Mouse (Mus musculus) small intestine, adult 2 months (tissue): Measurements from ENCODE around the gene Dennd2a. TPM values are rescaled to one million over a fixed set of nuclear protein-coding genes. Genes with fewer than 3 reads are reported as not detected.

ENCODE experiments used
- H3K27ac ChIP-seq: fragments of 200-500 bp; 2 replicates; pipeline ENCODE4 v1.5.1; 2012; ENCODE audit warnings: low read depth, low read length, control low read depth, inconsistent platforms; ENCODE audit not compliant: insufficient read depth
- H3K27me3 ChIP-seq: fragments of 200-500 bp; 2 replicates; pipeline ENCODE4 v1.6.1; 2012; ENCODE audit warnings: mild to moderate bottlenecking, moderate library complexity, low read length, inconsistent platforms; ENCODE audit not compliant: control insufficient read depth, insufficient read depth
- H3K36me3 ChIP-seq: fragments of 200-500 bp; 2 replicates; pipeline ENCODE4 v1.6.1; 2012; ENCODE audit warnings: mild to moderate bottlenecking, low read length, control low read depth, inconsistent platforms; ENCODE audit not compliant: control insufficient read depth, insufficient read depth
- H3K4me1 ChIP-seq: fragments of 200-500 bp; 2 replicates; pipeline ENCODE4 v1.6.1; 2012; ENCODE audit warnings: low read length, inconsistent platforms, mixed read lengths; ENCODE audit not compliant: control insufficient read depth, insufficient read depth, insufficient read length
- H3K4me3 ChIP-seq: fragments of 200-500 bp; 2 replicates; pipeline ENCODE4 v1.5.1; 2012; ENCODE audit warnings: low read depth, mild to moderate bottlenecking, control low read depth, inconsistent platforms, low read length, moderate library complexity
- CTCF ChIP-seq: fragments of 200-500 bp; IDR thresholded peaks from 2 replicates; pipeline ENCODE4 v1.5.1; 2012; ENCODE audit warnings: low read depth, mild to moderate bottlenecking, control low read depth, inconsistent platforms, low read length, moderate library complexity, mixed read lengths; ENCODE audit not compliant: insufficient replicate concordance, insufficient read length; ENCODE audit errors: extremely low read depth
- POLR2A ChIP-seq: fragments of 200-500 bp; IDR thresholded peaks from 2 replicates; pipeline ENCODE4 v1.6.1; 2012; ENCODE audit warnings: low read depth, mild to moderate bottlenecking, control low read depth, inconsistent platforms, low read length, moderate library complexity
- WGBS: fragments of 180-500 bp; shearing (Covaris S2); methylation state at CpG from one replicate; pipeline ENCODE4 v1.1.7; 2018; 5-methylcytosine and 5-hydroxymethylcytosine counted together
- polyA plus RNA-seq: library from polyadenylated mRNA; depleted of rRNA; stranded (reverse); fragments of >200 nt; gene quantifications from 2 replicates; pipeline ENCODE4 v1.2.3, GENCODE M21; 2012

Dennd2a gene
- polyA plus RNA-seq, 1 experiment, result 2.7 TPM

DNA sequence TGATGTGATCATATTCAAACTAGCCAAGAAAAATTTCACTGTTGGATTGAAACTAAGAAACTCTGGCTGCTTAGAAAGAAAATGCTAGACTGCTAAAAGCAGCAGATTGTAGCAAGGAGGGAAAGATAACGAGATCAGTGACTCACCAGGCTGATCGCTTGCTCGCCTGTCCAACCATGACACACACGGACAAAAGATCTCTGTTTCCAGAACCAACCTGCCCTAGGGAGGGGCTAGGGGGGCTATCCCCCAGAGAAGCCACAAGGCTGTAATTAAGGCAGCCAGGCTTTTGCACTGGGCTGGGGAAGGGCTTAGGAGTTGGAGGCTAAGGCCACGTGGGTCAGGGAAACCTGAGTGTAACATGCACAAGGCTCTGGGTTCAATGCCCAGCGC, 41.9 kb downstream of the Dennd2a start:
- Histone ChIP-seq H3K4me3 (no peak overlapping the region), H3K36me3 (no peaks in the 10 kb centered on the region), H3K4me1 (no peaks in the 10 kb centered on the region), H3K27ac (no peak overlapping the region), H3K27me3 (no peaks in the 10 kb centered on the region)
- TF ChIP-seq CTCF, result no peak
- TF ChIP-seq POLR2A, result no peak
- WGBS, result 38% methylated on average over 6 of the region's 6 CpGs

DNA sequence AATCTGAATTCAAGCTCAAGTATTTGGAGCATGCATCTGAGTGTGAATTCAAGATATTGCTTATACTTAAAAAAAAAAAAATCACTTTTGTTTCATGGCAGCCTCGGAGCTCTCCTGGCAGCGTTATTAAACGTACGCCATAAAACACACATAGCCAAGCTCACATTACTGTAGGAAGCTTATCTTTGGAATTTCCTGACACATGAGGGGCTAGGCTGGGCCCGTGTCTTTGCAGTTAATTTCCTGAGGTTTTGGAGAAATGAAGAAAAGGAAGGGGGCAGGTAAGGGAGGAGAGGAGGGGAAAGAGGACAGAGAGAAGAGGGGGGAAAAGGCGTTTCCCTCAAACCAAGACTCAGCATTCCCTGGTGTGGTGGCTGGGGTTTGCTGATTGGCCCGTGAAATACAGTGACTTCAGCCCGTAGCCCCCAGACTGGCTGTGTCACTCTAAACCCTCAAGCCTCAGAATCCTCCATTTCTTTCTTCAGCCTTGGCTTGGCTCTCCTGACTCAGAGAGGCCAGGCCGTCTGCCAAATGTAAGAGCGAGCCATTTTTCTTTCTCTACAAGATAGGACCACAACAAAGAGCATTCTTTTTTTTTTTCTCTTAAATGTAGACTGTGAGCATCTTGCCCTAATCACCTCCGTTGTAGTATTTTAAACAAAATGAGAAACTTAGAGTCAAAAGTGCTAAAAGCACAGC, 42.5 kb downstream of the Dennd2a start:
- no peaks in the 10 kb centered on the region for H3K36me3 ChIP-seq
- H3K4me3 ChIP-seq, result no peak overlapping the region
- WGBS, result 29% methylated on average over 11 of the region's 11 CpGs
- no peaks in the 10 kb centered on the region for H3K27me3 ChIP-seq
- TF ChIP-seq CTCF (no peak), POLR2A (no peak)
- H3K27ac ChIP-seq, result no peak overlapping the region
- no peaks in the 10 kb centered on the region for H3K4me1 ChIP-seq

- no peak for TF ChIP-seq POLR2A
- no peak for TF ChIP-seq CTCF
- 84% methylated on average over 7 of the region's 7 CpGs for WGBS
- Histone ChIP-seq H3K27ac (no peak overlapping the region), H3K4me3 (no peak overlapping the region), H3K27me3 (no peaks in the 10 kb centered on the region), H3K36me3 (no peaks in the 10 kb centered on the region), H3K4me1 (no peaks in the 10 kb centered on the region; the same call in 1 of the 2 replicates)
Observed at GRCm38 (mm10) chr6:39503476-39503875, 54.2 kb downstream of the Dennd2a start.

- 90% methylated on average over 4 of the region's 4 CpGs for WGBS
- TF ChIP-seq CTCF, result no peak
- no peak for TF ChIP-seq POLR2A
- no peaks in the 10 kb centered on the region for H3K36me3 ChIP-seq
Observed at GRCm38 (mm10) chr6:39497165-39497564, 60.5 kb downstream of the Dennd2a start.

DNA sequence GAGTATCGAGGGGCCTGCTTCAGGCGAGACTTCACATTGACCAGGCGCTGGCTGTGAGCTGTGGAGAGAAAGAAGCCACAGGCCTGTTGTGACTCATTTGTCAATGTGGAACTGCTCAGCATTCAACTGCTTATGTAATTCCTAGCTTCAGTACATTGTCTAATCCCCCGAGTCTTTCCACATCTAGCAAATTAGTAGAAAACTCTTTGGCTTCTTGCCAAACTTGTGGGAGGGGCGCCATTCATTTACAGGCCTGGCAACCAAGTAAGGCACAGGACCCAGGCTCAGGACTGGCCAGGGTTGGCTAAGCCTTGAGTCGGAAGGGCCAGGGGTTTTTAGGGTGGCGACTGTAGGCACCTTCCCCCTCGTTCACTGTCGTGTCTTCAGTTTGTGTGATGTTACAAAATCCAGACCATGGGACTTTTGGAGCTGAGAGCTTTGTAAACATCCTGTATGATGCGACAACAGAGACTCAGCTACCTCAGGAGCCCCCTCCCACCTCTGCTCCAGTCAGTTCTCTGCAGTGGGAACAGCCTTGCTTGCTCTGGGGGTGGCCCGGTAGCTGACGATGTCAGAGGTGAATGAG, 64.4 kb downstream of the Dennd2a start:
- Histone ChIP-seq H3K27me3 (no peaks in the 10 kb centered on the region), H3K4me3 (no peak overlapping the region), H3K4me1 (no peaks in the 10 kb centered on the region), H3K27ac (no peak overlapping the region), H3K36me3 (no peaks in the 10 kb centered on the region; the same call in 1 of the 2 replicates)
- WGBS, result 72% methylated on average over 12 of the region's 12 CpGs
- TF ChIP-seq CTCF, result no peak
- TF ChIP-seq POLR2A, result no peak

More at GRCm38 (mm10) chr6:39497165-39497564, 60.5 kb downstream of the Dennd2a start:
- Histone ChIP-seq H3K4me1 (no peaks in the 10 kb centered on the region), H3K4me3 (no peak overlapping the region), H3K27ac (no peak overlapping the region), H3K27me3 (no peaks in the 10 kb centered on the region)

DNA sequence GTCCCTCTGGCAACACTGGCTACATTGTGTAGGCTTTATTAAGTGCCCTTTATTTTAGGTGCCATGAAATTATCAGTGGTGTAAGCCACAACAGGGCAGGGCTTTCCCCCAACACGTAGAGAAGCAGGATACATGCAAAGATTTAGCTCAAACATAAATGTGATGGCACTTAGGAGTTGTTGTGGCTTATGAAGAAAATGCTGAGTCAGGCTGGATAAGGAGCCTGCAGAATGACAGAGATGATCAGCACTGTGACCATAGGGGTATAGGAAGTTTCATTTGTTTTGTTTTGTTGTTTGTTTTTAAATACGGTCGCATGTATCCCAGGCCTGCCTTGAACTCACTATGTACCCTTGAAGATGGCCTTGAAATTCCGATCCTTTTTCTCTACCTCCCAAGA, 65.5 kb downstream of the Dennd2a start:
- Histone ChIP-seq H3K27ac (no peak overlapping the region), H3K36me3 (no peaks in the 10 kb centered on the region; the same call in 1 of the 2 replicates), H3K4me3 (no peak overlapping the region), H3K27me3 (no peaks in the 10 kb centered on the region), H3K4me1 (no peaks in the 10 kb centered on the region)
- TF ChIP-seq CTCF, result no peak
- no peak for TF ChIP-seq POLR2A
- WGBS, result 82% methylated on average over 4 of the region's 4 CpGs

DNA sequence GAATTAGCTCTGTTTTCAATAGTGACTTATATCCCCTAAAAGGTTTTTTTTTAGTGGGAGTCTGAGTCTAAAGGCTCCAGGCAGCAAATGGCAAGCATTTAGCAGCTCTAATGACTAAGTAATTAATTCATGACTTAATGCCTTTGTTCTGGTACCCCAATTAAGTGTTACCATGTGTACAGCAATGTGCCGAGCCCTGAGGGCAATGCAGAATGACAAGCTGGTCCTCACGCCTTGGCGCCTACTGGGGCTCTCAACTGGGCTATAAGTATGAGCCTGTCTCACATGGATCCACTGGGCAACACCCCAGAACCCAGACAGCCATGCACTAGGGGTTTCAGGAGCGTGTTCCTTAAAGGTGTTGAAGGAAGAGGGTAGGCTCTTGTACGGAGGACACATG, 66.5 kb downstream of the Dennd2a start:
- WGBS, result 86% methylated on average over 5 of the region's 5 CpGs
- H3K4me1 ChIP-seq, result no peaks in the 10 kb centered on the region
- H3K27ac ChIP-seq, result no peak overlapping the region
- no peak overlapping the region for H3K4me3 ChIP-seq
- H3K36me3 ChIP-seq, result no peaks in the 10 kb centered on the region; the same call in 1 of the 2 replicates
- H3K27me3 ChIP-seq, result no peaks in the 10 kb centered on the region
- TF ChIP-seq POLR2A (no peak), CTCF (no peak)

DNA sequence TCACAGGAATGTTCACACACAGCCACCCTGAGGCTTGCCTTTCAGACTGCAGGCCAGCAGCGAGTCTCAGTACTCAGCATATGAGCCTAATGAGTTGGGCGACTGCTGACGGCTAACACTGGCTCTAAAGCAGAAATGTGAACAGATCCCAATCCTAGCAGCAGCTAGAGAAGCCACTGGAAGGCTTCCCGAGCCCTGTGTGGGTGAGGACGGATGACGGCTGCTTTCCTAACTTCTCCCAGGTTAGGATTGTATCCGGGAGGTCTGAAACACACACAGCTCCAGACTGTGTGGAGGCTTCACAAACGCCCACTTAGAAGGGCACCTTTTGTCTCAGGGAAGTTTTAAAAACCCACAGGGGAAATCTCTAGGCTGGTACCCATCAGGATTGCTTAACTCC, 69.4 kb downstream of the Dennd2a start:
- 88% methylated on average over 8 of the region's 8 CpGs for WGBS

More for the DNA sequence above, 69.4 kb downstream of the Dennd2a start:
- H3K27me3 ChIP-seq, result no peaks in the 10 kb centered on the region
- TF ChIP-seq POLR2A (no peak), CTCF (no peak)
- H3K27ac ChIP-seq, result no peak overlapping the region
- no peaks in the 10 kb centered on the region; the same call in 1 of the 2 replicates for H3K36me3 ChIP-seq
- no peak overlapping the region for H3K4me3 ChIP-seq
- H3K4me1 ChIP-seq, result no peaks in the 10 kb centered on the region
